Mouse (Mus musculus) stomach, postnatal 0 days (tissue): ENCODE results near the gene Ust. TPM values are rescaled to one million over a fixed set of nuclear protein-coding genes. Genes with fewer than 3 reads are reported as not detected.

Experiments
- ATAC-seq: fragments of 200-750 bp; cut with Nextera tagmentation; 2 replicates; pipeline ENCODE4 v1.8.0; 2017; ENCODE audit not compliant: low FRiP score, low TSS enrichment
- DNase-seq: peaks from one replicate; pipeline ENCODE4 v3.0.0-alpha.2; 2016; ENCODE audit warnings: low spot score
- H3K27ac ChIP-seq: fragments of 300-500 bp; sonication (generic); replicated peaks from 2 replicates; pipeline ENCODE4 v1.5.1; 2014; ENCODE audit warnings: mild to moderate bottlenecking, control low read depth
- H3K27me3 ChIP-seq: fragments of 300-500 bp; sonication (generic); 2 replicates; pipeline ENCODE4 v1.6.1; 2014; ENCODE audit warnings: low read length; ENCODE audit not compliant: control insufficient read depth, insufficient read depth
- H3K36me3 ChIP-seq: fragments of 300-500 bp; sonication (generic); 2 replicates; pipeline ENCODE4 v1.6.1; 2014; ENCODE audit warnings: low read length, mixed read lengths; ENCODE audit not compliant: control insufficient read depth, insufficient read depth
- H3K4me1 ChIP-seq: fragments of 300-500 bp; sonication (generic); replicated peaks from 2 replicates; pipeline ENCODE4 v1.6.1; 2014; ENCODE audit warnings: antibody characterized with exemption; ENCODE audit not compliant: control insufficient read depth, insufficient read depth
- H3K4me2 ChIP-seq: fragments of 300-500 bp; sonication (generic); replicated peaks from 2 replicates; pipeline ENCODE4 v1.6.1; 2014; ENCODE audit warnings: low read depth, mild to moderate bottlenecking, control low read depth, moderate library complexity
- H3K4me3 ChIP-seq: fragments of 300-500 bp; sonication (generic); 2 replicates; pipeline ENCODE4 v1.5.1; 2014; ENCODE audit warnings: low read depth, low read length, control low read depth
- H3K9ac ChIP-seq: fragments of 300-500 bp; sonication (generic); 2 replicates; pipeline ENCODE4 v1.6.1; 2014; ENCODE audit warnings: mild to moderate bottlenecking, low read length, control low read depth, mixed read lengths
- H3K9me3 ChIP-seq: fragments of 300-500 bp; sonication (generic); 2 replicates; pipeline ENCODE4 v1.6.1; 2016; ENCODE audit warnings: low read length; ENCODE audit not compliant: control insufficient read depth
- CTCF ChIP-seq: IDR thresholded peaks from 2 replicates; pipeline ENCODE4 v1.5.1; 2016; ENCODE audit warnings: antibody characterized with exemption, low read depth, mild to moderate bottlenecking, moderate library complexity
- EP300 ChIP-seq: optimal IDR thresholded peaks from 2 replicates; pipeline ENCODE3; 2016; ENCODE audit warnings: antibody characterized with exemption
- WGBS: fragments of 180-500 bp; shearing (Covaris S2); extraction: QIAGEN DNeasy Blood & Tissue Kit; methylation state at CpG from one replicate; pipeline ENCODE4 v1.1.7; 2014; 5-methylcytosine and 5-hydroxymethylcytosine counted together
- polyA plus RNA-seq: library from polyadenylated mRNA; unstranded; fragments of >200 nt; fragmentation: Nextera tagmentation; extraction: Ambion mirVana; gene quantifications from 2 replicates; pipeline ENCODE4 v1.2.1, GENCODE M21; 2015

The Ust gene
- polyA plus RNA-seq, 1 experiment from 2014 or later = 2.4 TPM

GRCm38 (mm10) chr10:8181596-8182185 is 336.9 kb downstream of the Ust start:
- Histone ChIP-seq H3K9ac (no peak overlapping the region), H3K27me3 (no peaks in the 10 kb centered on the region), H3K4me3 (no peak overlapping the region), H3K9me3 (no peaks in the 10 kb centered on the region), H3K36me3 (no peaks in the 10 kb centered on the region), H3K4me1 (peaks cover 1% of the 10 kb centered on the region; the same call in 1 of the 2 replicates), H3K27ac (no peak overlapping the region), H3K4me2 (no peak overlapping the region)
- DNase-seq (no peak), ATAC-seq (no peak)
- no peak for TF ChIP-seq CTCF
- TF ChIP-seq EP300 = no peak
- 45% methylated on average over 4 of the region's 4 CpGs for WGBS

GRCm38 (mm10) chr10:8177618-8178017 is 341.0 kb downstream of the Ust start:
- ATAC-seq (no peak), DNase-seq (no peak)
- Histone ChIP-seq H3K27ac (no peak overlapping the region), H3K36me3 (no peaks in the 10 kb centered on the region), H3K9me3 (no peaks in the 10 kb centered on the region), H3K9ac (no peak overlapping the region), H3K4me3 (no peak overlapping the region), H3K4me1 (peaks cover 4% of the 10 kb centered on the region; the same call in 1 of the 2 replicates), H3K27me3 (no peaks in the 10 kb centered on the region), H3K4me2 (no peak overlapping the region)
- TF ChIP-seq CTCF = peak; percentile 54
- TF ChIP-seq EP300 = no peak
- 78% methylated on average over 5 of the region's 5 CpGs for WGBS

GRCm38 (mm10) chr10:8176351-8177053 is 342.1 kb downstream of the Ust start:
- no peak for DNase-seq
- Histone ChIP-seq H3K27ac (no peak overlapping the region), H3K36me3 (no peaks in the 10 kb centered on the region), H3K4me2 (no peak overlapping the region), H3K9ac (no peak overlapping the region), H3K27me3 (no peaks in the 10 kb centered on the region), H3K9me3 (no peaks in the 10 kb centered on the region), H3K4me1 (peaks cover 4% of the 10 kb centered on the region; the same call in 1 of the 2 replicates), H3K4me3 (no peak overlapping the region)
- no peak for ATAC-seq
- 37% methylated on average over 13 of the region's 13 CpGs for WGBS
- TF ChIP-seq CTCF = no peak
- no peak for TF ChIP-seq EP300

DNA sequence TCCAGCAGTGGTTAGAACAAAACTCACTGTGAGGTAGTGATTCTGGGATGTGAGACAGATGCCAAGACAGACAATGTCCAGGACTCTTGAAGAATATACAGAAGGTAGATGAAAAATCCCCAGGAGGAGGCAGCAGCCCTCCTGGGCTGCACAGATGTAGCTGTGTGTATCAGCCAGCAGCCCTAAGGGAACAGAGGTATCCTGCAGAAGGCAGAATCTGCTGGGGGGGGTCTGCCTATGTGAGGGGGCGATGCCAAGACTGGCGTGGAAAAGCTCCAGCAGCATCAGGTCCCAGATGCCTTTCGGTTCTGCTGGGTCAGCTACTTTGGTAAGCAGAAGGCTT is 342.6 kb downstream of the Ust start:
- DNase-seq = no peak
- H3K9me3 ChIP-seq = no peaks in the 10 kb centered on the region
- H3K27me3 ChIP-seq = no peaks in the 10 kb centered on the region
- H3K27ac ChIP-seq = no peak overlapping the region
- WGBS = 58% methylated on average over 3 of the region's 3 CpGs
- no peaks in the 10 kb centered on the region for H3K36me3 ChIP-seq
- no peak overlapping the region for H3K9ac ChIP-seq
- ATAC-seq = no peak
- H3K4me1 ChIP-seq = peaks cover 4% of the 10 kb centered on the region; the same call in 1 of the 2 replicates
- H3K4me2 ChIP-seq = no peak overlapping the region
- TF ChIP-seq EP300 (no peak), CTCF (no peak)
- H3K4me3 ChIP-seq = no peak overlapping the region

- Histone ChIP-seq H3K27ac (no peak overlapping the region), H3K36me3 (no peaks in the 10 kb centered on the region), H3K9me3 (no peaks in the 10 kb centered on the region), H3K4me3 (no peak overlapping the region), H3K9ac (no peak overlapping the region), H3K4me2 (no peak overlapping the region), H3K27me3 (no peaks in the 10 kb centered on the region), H3K4me1 (peaks cover 4% of the 10 kb centered on the region; the same call in 1 of the 2 replicates)
- ATAC-seq = no peak
- 69% methylated on average over 2 of the region's 2 CpGs for WGBS
- DNase-seq = no peak
- TF ChIP-seq CTCF (no peak), EP300 (no peak)
These were observed 343.9 kb downstream of the Ust start for GRCm38 (mm10) chr10:8174697-8175096.

- H3K9ac ChIP-seq = no peak overlapping the region
- H3K9me3 ChIP-seq = no peaks in the 10 kb centered on the region
- 52% methylated on average over 7 of the region's 7 CpGs for WGBS
- DNase-seq (no peak), ATAC-seq (peak; percentile 81)
- H3K4me3 ChIP-seq = no peak overlapping the region
- H3K4me2 ChIP-seq = no peak overlapping the region
- H3K27me3 ChIP-seq = no peaks in the 10 kb centered on the region
- TF ChIP-seq CTCF (no peak), EP300 (no peak)
- H3K4me1 ChIP-seq = peaks cover 4% of the 10 kb centered on the region; the same call in 1 of the 2 replicates
- H3K36me3 ChIP-seq = no peaks in the 10 kb centered on the region
- no peak overlapping the region for H3K27ac ChIP-seq
These were observed 344.4 kb downstream of the Ust start for GRCm38 (mm10) chr10:8174230-8174629.
